Mouse (Mus musculus): ENCODE data around the gene 1700012A03Rik.

DNA sequence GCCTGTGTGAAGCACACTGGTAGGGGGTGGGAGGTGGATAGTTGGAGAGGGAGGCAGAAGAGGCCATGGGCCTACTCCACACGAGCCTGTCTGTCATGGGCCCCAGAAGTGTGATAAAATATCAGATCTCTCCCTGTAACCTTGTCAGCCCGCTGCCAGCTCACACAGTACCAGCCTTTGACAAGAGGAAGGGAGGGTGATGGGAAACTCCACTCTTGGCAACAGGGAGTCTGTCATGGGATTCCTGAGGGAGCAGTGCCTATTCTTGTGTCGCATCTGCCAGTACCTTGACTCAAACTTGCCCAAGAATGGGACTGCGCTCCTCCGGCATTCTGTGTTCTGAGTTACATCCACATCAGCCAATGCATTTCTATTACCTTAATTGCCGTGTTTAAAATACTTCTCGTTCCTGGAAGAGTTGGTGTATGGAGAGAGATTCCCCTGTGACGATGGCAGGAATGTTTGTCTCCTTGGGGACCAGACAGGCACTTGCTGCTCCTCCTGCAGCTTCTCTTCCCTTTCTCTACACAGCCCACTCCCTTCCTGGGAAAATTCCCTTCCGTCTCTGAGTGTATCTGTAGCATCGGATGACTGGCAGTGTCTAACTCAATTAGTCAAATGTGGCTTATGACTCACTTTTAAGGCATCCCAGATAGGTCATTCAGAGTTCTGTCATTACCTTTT lies 28.1 kb upstream of the 1700012A03Rik start:
- TF ChIP-seq GATA1 (IDR thresholded peaks at IDR 0.05; ENCODE audit: borderline replicate concordance, low read length), result no peak
- TF ChIP-seq FLI1 (IDR thresholded peaks at IDR 0.05; ENCODE audit: low read length), result no peak

Data from megakaryocyte, embryonic 14.5 days (primary cell).